ENCODE assay signal across 39 mouse cellular contexts in the genomic region with DNA sequence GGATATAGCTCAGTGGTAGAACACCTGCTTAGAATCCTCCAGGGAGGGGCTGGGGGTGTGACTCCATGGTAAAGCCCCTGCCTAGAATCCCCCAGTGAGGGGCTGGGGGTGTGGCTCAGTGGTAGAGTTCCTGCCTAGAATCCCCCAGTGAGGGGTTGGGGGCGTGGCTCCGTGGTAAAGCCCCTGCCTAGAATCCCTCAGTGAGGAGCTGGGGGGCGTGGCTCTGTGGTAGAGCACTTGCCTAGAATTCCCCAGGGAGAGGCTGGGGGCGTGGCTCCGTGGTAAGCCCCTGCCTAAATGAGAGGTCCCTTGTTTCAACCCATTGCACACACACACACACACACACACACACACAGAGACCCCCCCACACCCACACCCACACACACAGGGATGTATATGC. TPM values are rescaled to one million over a fixed set of nuclear protein-coding genes. Genes with fewer than 3 reads are reported as not detected.
"Had no signal": no experiment of that assay in that cellular context is flagged by ENCODE, and none has a peak within 500 bp of the region (broad histone marks: within the 10 kb centered on the region; RNA-seq: fewer than 3 reads in every experiment).

No protein-coding gene starts in this region.

- ATAC-seq: liver, embryonic 12.5 days; liver, postnatal 0 days; lung, postnatal 0 days; midbrain, embryonic 13.5 days; midbrain, embryonic 15.5 days; midbrain, embryonic 16.5 days had no signal

- DNase-seq: left cerebral cortex, postnatal 4 days; liver; liver, embryonic 13.5 days; liver, postnatal 0 days; lung, adult 18-20 months; lung, adult 2 months; lung, embryonic 14.5 days; lung, postnatal 10 days; lung, postnatal 14 days; lung, postnatal 36 days; lung, postnatal 4 days; midbrain, embryonic 14.5 days had no signal

- H3K4me2 ChIP-seq: limb, embryonic 12.5 days; limb, embryonic 13.5 days; limb, embryonic 15.5 days; liver, embryonic 11.5 days; liver, embryonic 12.5 days; liver, embryonic 13.5 days; liver, embryonic 15.5 days; lung, embryonic 14.5 days; lung, embryonic 15.5 days; midbrain, embryonic 12.5 days; midbrain, embryonic 13.5 days; midbrain, embryonic 15.5 days had no signal

- H3K27ac ChIP-seq: left cerebral cortex, adult 2 months; limb, embryonic 10.5 days; limb, embryonic 12.5 days; limb, embryonic 13.5 days; limb, embryonic 15.5 days; liver, embryonic 12.5 days; liver, embryonic 13.5 days; liver, embryonic 14.5 days; liver, embryonic 15.5 days; lung, embryonic 15.5 days; macrophage; midbrain, embryonic 10.5 days; midbrain, embryonic 12.5 days; midbrain, embryonic 13.5 days; midbrain, embryonic 15.5 days had no signal

- H3K9ac ChIP-seq: limb, embryonic 12.5 days; limb, embryonic 13.5 days; limb, embryonic 15.5 days; liver, embryonic 12.5 days; liver, embryonic 13.5 days; liver, embryonic 14.5 days; liver, embryonic 15.5 days; liver, postnatal 0 days; lung, embryonic 14.5 days; lung, embryonic 15.5 days; midbrain, embryonic 12.5 days; midbrain, embryonic 13.5 days; midbrain, embryonic 15.5 days had no signal

- H3K4me1 ChIP-seq: limb, embryonic 10.5 days; limb, embryonic 12.5 days; limb, embryonic 13.5 days; liver, embryonic 12.5 days; liver, embryonic 13.5 days; liver, embryonic 15.5 days; midbrain, embryonic 12.5 days; midbrain, embryonic 13.5 days had no signal

- H3K27me3 ChIP-seq: limb, embryonic 12.5 days; limb, embryonic 13.5 days; limb, embryonic 15.5 days; liver, embryonic 12.5 days; liver, embryonic 13.5 days; liver, embryonic 15.5 days; lung, embryonic 15.5 days; midbrain, embryonic 12.5 days; midbrain, embryonic 13.5 days; midbrain, embryonic 15.5 days had no signal

- H3K9me3 ChIP-seq: limb, embryonic 10.5 days; limb, embryonic 12.5 days; limb, embryonic 13.5 days; limb, embryonic 15.5 days; liver, embryonic 12.5 days; liver, embryonic 13.5 days; liver, embryonic 15.5 days; lung, embryonic 15.5 days; megakaryocyte, embryonic 14.5 days; midbrain, embryonic 12.5 days; midbrain, embryonic 13.5 days; midbrain, embryonic 15.5 days had no signal

- H3K4me3 ChIP-seq: left cerebral cortex, adult 2 months; limb, embryonic 10.5 days; limb, embryonic 12.5 days; limb, embryonic 13.5 days; limb, embryonic 15.5 days; liver, embryonic 12.5 days; liver, embryonic 13.5 days; liver, embryonic 15.5 days; lung, embryonic 15.5 days; megakaryocyte, embryonic 14.5 days; midbrain, embryonic 10.5 days; midbrain, embryonic 12.5 days; midbrain, embryonic 13.5 days; midbrain, embryonic 15.5 days; myocyte had no signal

RNA-seq across cellular contexts. Expression of gene Syna, which starts 49.7 kb away (rescaled TPM):
- total RNA-seq: left cerebral cortex, postnatal 4 days; liver, adult 2 months; megakaryocyte, adult 5-6 weeks; megakaryocyte-erythroid progenitor cell, adult 5-6 weeks; midbrain, postnatal 0 days; monocyte, adult 5-6 weeks had no signal
- polyA plus RNA-seq: limb, embryonic 11.5 days; limb, embryonic 12.5 days; liver, adult 2 months; liver, embryonic 11.5 days; liver, embryonic 12.5 days; liver, embryonic 13.5 days; liver, embryonic 14.5 days; liver, embryonic 15.5 days; liver, embryonic 16.5 days; liver, postnatal 0 days; lung, embryonic 14.5 days; macrophage; neural tube, embryonic 11.5 days had no signal
